Comparison of ENCODE assay signal across 20 mouse cellular contexts in the genomic region with DNA sequence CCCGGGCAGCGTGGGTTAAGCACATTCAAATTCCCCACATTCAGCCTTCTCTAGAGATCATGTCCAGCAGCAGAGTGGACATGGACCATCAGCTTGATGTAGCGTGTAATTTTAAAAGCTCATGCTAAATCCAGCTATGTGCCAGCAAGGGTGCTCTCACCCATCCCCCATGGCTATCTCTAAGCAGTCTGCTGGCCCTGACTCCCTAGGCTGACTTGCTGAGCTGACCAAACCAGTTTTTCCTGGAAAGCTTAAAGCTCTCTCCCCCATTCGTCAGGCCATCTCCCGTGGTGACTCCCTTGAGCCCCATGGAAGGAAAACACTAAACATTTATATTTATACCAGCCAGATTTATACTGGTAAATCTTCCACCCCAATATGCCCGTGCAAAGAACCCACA.
DNase-seq lines count a peak whose midpoint lies in the region; ATAC-seq and TF ChIP-seq lines count a peak whose summit lies in the region.
"Had no signal": no experiment of that assay in that cellular context is flagged by ENCODE, and none has a peak within 500 bp of the region (broad histone marks: within the 10 kb centered on the region; RNA-seq: fewer than 3 reads in every experiment).

No protein-coding gene starts in this region.

- no peak for TF ChIP-seq CTCF in lung, postnatal 0 days (IDR thresholded peaks at IDR 0.05)

- no peak overlapping the region for H3K4me3 ChIP-seq in lung, postnatal 0 days (ENCODE audit: low read depth, low read length)
- no peak overlapping the region for H3K4me3 ChIP-seq in kidney, embryonic 15.5 days (replicated peaks)
- no peak overlapping the region for H3K4me3 ChIP-seq in stomach, embryonic 14.5 days (ENCODE audit: low read depth, low read length)
- H3K4me3 ChIP-seq in hindbrain, embryonic 12.5 days: no peak overlapping the region
- H3K4me3 ChIP-seq: erythroblast, embryonic 14.5 days; forebrain, embryonic 15.5 days; heart, embryonic 13.5 days; midbrain, embryonic 15.5 days had no signal

- ATAC-seq in lung, postnatal 0 days: peak; percentile 32; the same call in 1 of the 2 replicates
- ATAC-seq in kidney, embryonic 15.5 days (replicated peaks; ENCODE audit: low FRiP score): peak; percentile 88
- ATAC-seq in stomach, embryonic 14.5 days (ENCODE audit: insufficient number of reproducible peaks, insufficient read depth, low FRiP score, low read depth): peak; percentile 91
- ATAC-seq in hindbrain, embryonic 12.5 days (ENCODE audit: low FRiP score): no peak
- ATAC-seq: CD4-positive, CD25-positive, alpha-beta regulatory T cell, adult 4 months; forebrain, embryonic 15.5 days; hindbrain, postnatal 0 days; midbrain, embryonic 15.5 days had no signal

- H3K27me3 ChIP-seq in lung, postnatal 0 days (replicated peaks; ENCODE audit: insufficient read depth, low read length): no peaks in the 10 kb centered on the region
- no peaks in the 10 kb centered on the region for H3K27me3 ChIP-seq in kidney, embryonic 15.5 days
- no peaks in the 10 kb centered on the region for H3K27me3 ChIP-seq in stomach, embryonic 14.5 days (ENCODE audit: control insufficient read depth, insufficient read depth, low read length)
- H3K27me3 ChIP-seq in hindbrain, embryonic 12.5 days: no peaks in the 10 kb centered on the region
- H3K27me3 ChIP-seq: forebrain, embryonic 15.5 days; heart, embryonic 13.5 days; midbrain, embryonic 15.5 days had no signal

- H3K4me1 ChIP-seq in lung, postnatal 0 days (ENCODE audit: insufficient read depth, low read depth, low read length): no peaks in the 10 kb centered on the region
- no peaks in the 10 kb centered on the region for H3K4me1 ChIP-seq in kidney, embryonic 15.5 days
- no peaks in the 10 kb centered on the region for H3K4me1 ChIP-seq in stomach, embryonic 14.5 days (ENCODE audit: control insufficient read depth, insufficient read depth, low read length)
- no peaks in the 10 kb centered on the region for H3K4me1 ChIP-seq in hindbrain, embryonic 12.5 days
- H3K4me1 ChIP-seq: forebrain, embryonic 15.5 days; heart, embryonic 13.5 days; midbrain, embryonic 15.5 days had no signal

- WGBS in lung, postnatal 0 days: 49% methylated on average over 6 of the region's 6 CpGs
- WGBS in kidney, embryonic 15.5 days: 66% methylated on average over 6 of the region's 6 CpGs
- WGBS in stomach, embryonic 14.5 days: 55% methylated on average over 6 of the region's 6 CpGs
- WGBS in hindbrain, embryonic 12.5 days: 66% methylated on average over 6 of the region's 6 CpGs

- H3K9ac ChIP-seq in lung, postnatal 0 days (replicated peaks; ENCODE audit: low read depth): no peak overlapping the region
- H3K9ac ChIP-seq in kidney, embryonic 15.5 days: no peak overlapping the region
- no peak overlapping the region for H3K9ac ChIP-seq in stomach, embryonic 14.5 days (replicated peaks; ENCODE audit: low read depth, low read length)
- no peak overlapping the region for H3K9ac ChIP-seq in hindbrain, embryonic 12.5 days
- H3K9ac ChIP-seq: forebrain, embryonic 15.5 days; heart, embryonic 13.5 days; midbrain, embryonic 15.5 days had no signal

- no peaks in the 10 kb centered on the region for H3K36me3 ChIP-seq in lung, postnatal 0 days (ENCODE audit: insufficient read depth, low read length)
- no peaks in the 10 kb centered on the region for H3K36me3 ChIP-seq in kidney, embryonic 15.5 days
- no peaks in the 10 kb centered on the region for H3K36me3 ChIP-seq in stomach, embryonic 14.5 days (ENCODE audit: control insufficient read depth, insufficient read depth, low read length)
- H3K36me3 ChIP-seq in hindbrain, embryonic 12.5 days: no peaks in the 10 kb centered on the region
- H3K36me3 ChIP-seq: forebrain, embryonic 15.5 days; heart, embryonic 13.5 days; midbrain, embryonic 15.5 days had no signal

- no peaks in the 10 kb centered on the region for H3K9me3 ChIP-seq in lung, postnatal 0 days (ENCODE audit: low read length)
- no peaks in the 10 kb centered on the region for H3K9me3 ChIP-seq in kidney, embryonic 15.5 days (replicated peaks)
- H3K9me3 ChIP-seq in stomach, embryonic 14.5 days (ENCODE audit: control insufficient read depth, low read depth, low read length): no peaks in the 10 kb centered on the region
- no peaks in the 10 kb centered on the region for H3K9me3 ChIP-seq in hindbrain, embryonic 12.5 days (replicated peaks)
- H3K9me3 ChIP-seq: forebrain, embryonic 15.5 days; heart, embryonic 13.5 days; midbrain, embryonic 15.5 days had no signal

- H3K27ac ChIP-seq in lung, postnatal 0 days (ENCODE audit: low read length): no peak overlapping the region
- H3K27ac ChIP-seq in kidney, embryonic 15.5 days: peak overlapping the region; percentile 34; the same call in 1 of the 2 replicates
- H3K27ac ChIP-seq in stomach, embryonic 14.5 days (ENCODE audit: low read length): no peak overlapping the region
- no peak overlapping the region for H3K27ac ChIP-seq in hindbrain, embryonic 12.5 days
- H3K27ac ChIP-seq: forebrain, embryonic 15.5 days; heart, embryonic 13.5 days; hindbrain, postnatal 0 days; midbrain, embryonic 15.5 days had no signal

- peak; percentile 5 for DNase-seq in embryo, embryonic 11 days
- no peak for DNase-seq in embryo, embryonic 9.5 days (ENCODE audit: extremely low spot score)
- DNase-seq in lung, postnatal 0 days (ENCODE audit: low spot score): peak; percentile 13
- no peak for DNase-seq in lung, postnatal 4 days
- no peak for DNase-seq in right cerebral cortex, postnatal 36 days (ENCODE audit: low spot score in 2 of 2)
- DNase-seq: adrenal gland, adult 2 months; cerebellum, adult 9-11 months; heart, adult 11 months; heart, postnatal 36 days; retina, postnatal 1 day; thymus, postnatal 14 days had no signal

- no peak overlapping the region for H3K4me2 ChIP-seq in lung, postnatal 0 days (replicated peaks; ENCODE audit: low read depth, low read length)
- H3K4me2 ChIP-seq in kidney, embryonic 15.5 days: no peak overlapping the region
- no peak overlapping the region for H3K4me2 ChIP-seq in stomach, embryonic 14.5 days (replicated peaks; ENCODE audit: low read depth, low read length)
- no peak overlapping the region for H3K4me2 ChIP-seq in hindbrain, embryonic 12.5 days (replicated peaks)
- H3K4me2 ChIP-seq: forebrain, embryonic 15.5 days; heart, embryonic 13.5 days; midbrain, embryonic 15.5 days had no signal

- TF ChIP-seq EP300 in lung, postnatal 0 days (IDR thresholded peaks at IDR 0.05): no peak

Comparison
In these comparisons a context has a peak if more than half of its experiments do, and no peak if none do; other contexts are left out.
1. DNase-seq: peak in embryo, embryonic 11 days (single experiment) and lung, postnatal 0 days (single experiment); none in embryo, embryonic 9.5 days (single experiment), lung, postnatal 4 days (0 of 2) and right cerebral cortex, postnatal 36 days (0 of 2).